Mouse (Mus musculus): ENCODE data around the gene Cd248. TPM values are rescaled to one million over a fixed set of nuclear protein-coding genes. Genes with fewer than 3 reads are reported as not detected.

Cd248 gene
- polyA plus RNA-seq, 1 experiment from 2014 or later = 64.3 TPM

GRCm38 (mm10) chr19:5069486-5069885 is 1.6 kb downstream of the Cd248 start:
- H3K4me1 ChIP-seq = peaks cover 52% of the 10 kb centered on the region
- no peak for ATAC-seq (ENCODE audit: insufficient number of reproducible peaks, insufficient read depth, low FRiP score, low TSS enrichment)
- peak overlapping the region; percentile 86 for H3K4me2 ChIP-seq (replicated peaks)
- no peaks in the 10 kb centered on the region for H3K9me3 ChIP-seq
- peak overlapping the region; percentile 97 for H3K27ac ChIP-seq
- 0 out of 2 replicates have a peak overlapping the region, but pooled peaks have one; percentile 81 for H3K9ac ChIP-seq
- H3K4me3 ChIP-seq = peak overlapping the region; percentile 59
- H3K36me3 ChIP-seq = no peaks in the 10 kb centered on the region
- 81% methylated on average over 5 of the region's 5 CpGs for WGBS
- peaks cover 10% of the 10 kb centered on the region for H3K27me3 ChIP-seq

- Histone ChIP-seq H3K36me3 (no peaks in the 10 kb centered on the region), H3K9me3 (no peaks in the 10 kb centered on the region), H3K27me3 (peaks cover 10% of the 10 kb centered on the region), H3K4me3 (peak overlapping the region; percentile 59), H3K4me2 (replicated peaks) (peak overlapping the region; percentile 86), H3K4me1 (peaks cover 47% of the 10 kb centered on the region), H3K9ac (no peak overlapping the region; the same call in 1 of the 2 replicates), H3K27ac (peak overlapping the region; percentile 97)
- 81% methylated on average over 7 of the region's 7 CpGs for WGBS
- no peak for ATAC-seq (ENCODE audit: insufficient number of reproducible peaks, insufficient read depth, low FRiP score, low TSS enrichment)
Observed at GRCm38 (mm10) chr19:5069978-5070377, 2.1 kb downstream of the Cd248 start.

- Histone ChIP-seq H3K4me2 (replicated peaks) (peak overlapping the region; percentile 86), H3K9ac (peak overlapping the region; percentile 43; the same call in 1 of the 2 replicates), H3K9me3 (no peaks in the 10 kb centered on the region), H3K36me3 (no peaks in the 10 kb centered on the region), H3K27me3 (peaks cover 10% of the 10 kb centered on the region), H3K4me1 (peaks cover 42% of the 10 kb centered on the region), H3K4me3 (peak overlapping the region; percentile 59), H3K27ac (peak overlapping the region; percentile 97)
- WGBS = 5% methylated on average over 11 of the region's 11 CpGs
- no peak for ATAC-seq (ENCODE audit: insufficient number of reproducible peaks, insufficient read depth, low FRiP score, low TSS enrichment)
Observed at GRCm38 (mm10) chr19:5071077-5071476, 3.2 kb downstream of the Cd248 start.

DNA sequence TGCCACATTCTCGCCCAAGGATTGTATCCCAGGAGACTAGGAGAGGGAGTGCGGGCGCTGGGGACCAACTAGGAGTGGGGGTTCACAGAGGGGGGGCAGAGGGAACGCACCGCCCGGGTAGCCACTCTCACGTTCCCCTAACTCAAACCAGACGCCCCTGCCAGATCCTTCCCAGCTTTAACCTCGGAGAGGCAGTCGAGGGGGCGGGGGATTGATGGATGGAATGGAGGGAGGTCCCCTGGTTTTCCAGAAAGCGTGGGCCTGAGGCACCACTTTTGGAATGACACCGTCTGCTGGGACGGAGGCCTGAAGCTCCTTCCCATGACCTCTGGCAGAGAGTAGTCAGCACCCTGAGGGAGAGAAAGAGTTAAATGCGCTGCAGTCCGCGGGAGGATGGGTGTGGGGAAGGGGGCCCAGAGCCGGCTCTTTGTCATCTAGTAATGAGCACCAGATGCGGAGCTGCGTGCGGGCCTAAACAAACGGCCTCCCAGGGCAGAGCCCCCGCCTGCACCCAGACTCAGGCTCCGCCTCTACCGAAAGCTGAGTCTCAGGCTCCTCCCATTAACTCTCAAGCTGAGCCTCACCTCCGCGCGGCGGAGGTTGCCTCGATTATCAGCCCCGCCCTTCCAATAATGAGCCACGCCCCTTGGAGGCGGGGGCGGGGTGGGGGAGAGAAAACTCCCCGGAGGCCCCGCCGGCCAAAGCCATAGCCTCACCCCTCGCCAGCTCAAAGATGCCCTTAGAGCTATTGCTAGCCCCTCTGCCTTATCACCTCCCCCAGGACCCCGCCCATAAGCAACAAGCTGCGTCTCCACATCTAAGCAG is 3.9 kb downstream of the Cd248 start:
- Histone ChIP-seq H3K27me3 (peaks cover 10% of the 10 kb centered on the region), H3K4me1 (peaks cover 39% of the 10 kb centered on the region), H3K4me2 (replicated peaks) (peak overlapping the region; percentile 86), H3K9me3 (no peaks in the 10 kb centered on the region), H3K27ac (peak overlapping the region; percentile 97), H3K9ac (peak overlapping the region; percentile 44), H3K36me3 (no peaks in the 10 kb centered on the region), H3K4me3 (peak overlapping the region; percentile 59)
- under 1% methylated on average over 40 of the region's 40 CpGs for WGBS
- peak; percentile 88 for ATAC-seq (ENCODE audit: insufficient number of reproducible peaks, insufficient read depth, low FRiP score, low TSS enrichment)

DNA sequence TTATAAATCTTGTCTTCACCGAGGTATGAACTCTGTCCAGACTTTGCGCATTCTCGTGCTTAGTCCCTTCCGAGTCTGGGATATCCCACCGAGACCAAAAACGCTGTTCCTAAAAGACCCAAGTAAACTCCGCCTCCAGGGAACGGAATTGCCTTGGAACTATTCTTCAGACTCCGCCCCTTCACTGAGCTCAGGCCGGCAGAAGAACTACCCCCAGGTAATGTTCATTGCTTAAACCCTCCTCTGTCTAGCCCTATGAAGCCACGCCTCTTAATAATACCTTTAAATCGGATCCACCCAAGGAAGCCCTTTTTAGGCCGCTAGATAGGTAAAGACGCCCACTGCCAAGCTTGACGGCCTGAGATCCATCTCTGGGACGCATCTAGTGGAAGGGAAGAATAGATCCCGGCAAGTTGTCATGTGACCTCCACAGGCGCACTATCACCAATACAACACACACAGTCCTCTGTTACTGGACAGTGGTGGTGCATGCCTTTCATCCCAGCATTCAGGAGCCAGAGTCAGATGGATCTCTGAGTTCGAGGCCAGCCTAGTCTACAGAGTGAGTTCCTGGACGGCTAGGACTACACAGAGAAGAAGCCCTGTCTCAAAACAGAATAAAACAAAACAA is 4.6 kb downstream of the Cd248 start:
- Histone ChIP-seq H3K9me3 (no peaks in the 10 kb centered on the region), H3K4me3 (peak overlapping the region; percentile 59), H3K4me2 (replicated peaks) (peak overlapping the region; percentile 86), H3K27ac (peak overlapping the region; percentile 97), H3K27me3 (peaks cover 10% of the 10 kb centered on the region), H3K36me3 (no peaks in the 10 kb centered on the region), H3K9ac (peak overlapping the region; percentile 44), H3K4me1 (peaks cover 31% of the 10 kb centered on the region)
- WGBS = 2% methylated on average over 20 of the region's 20 CpGs
- 0 out of 2 replicates have a peak, but pooled peaks have one; percentile 1 for ATAC-seq (ENCODE audit: insufficient number of reproducible peaks, insufficient read depth, low FRiP score, low TSS enrichment)

DNA sequence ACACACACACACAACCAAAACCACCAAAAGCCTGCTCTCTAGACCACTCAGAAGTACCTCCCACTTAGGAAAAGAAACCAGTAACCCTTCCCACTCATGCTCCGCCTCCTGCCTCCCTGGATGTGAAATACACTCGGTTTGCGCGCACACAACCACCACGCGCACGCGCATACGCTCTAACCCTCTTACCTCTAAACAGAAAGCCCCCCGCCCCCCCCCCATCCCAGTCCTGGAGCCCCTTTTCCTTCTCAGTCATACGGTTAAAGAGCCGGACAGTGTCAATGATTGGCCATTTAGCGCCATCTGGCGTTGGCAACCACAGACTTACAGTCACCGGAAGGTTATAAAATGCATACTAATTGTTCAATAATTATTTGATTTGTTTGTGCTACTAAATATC is 5.2 kb downstream of the Cd248 start:
- peak overlapping the region; percentile 86 for H3K4me2 ChIP-seq (replicated peaks)
- no peak overlapping the region for H3K9ac ChIP-seq
- H3K36me3 ChIP-seq = no peaks in the 10 kb centered on the region
- H3K4me1 ChIP-seq = peaks cover 29% of the 10 kb centered on the region
- H3K27ac ChIP-seq = peak overlapping the region; percentile 97
- H3K4me3 ChIP-seq = peak overlapping the region; percentile 59
- 0 out of 2 replicates have a peak, but pooled peaks have one; percentile 4 for ATAC-seq (ENCODE audit: insufficient number of reproducible peaks, insufficient read depth, low FRiP score, low TSS enrichment)
- H3K27me3 ChIP-seq = peaks cover 10% of the 10 kb centered on the region
- WGBS = 2% methylated on average over 15 of the region's 15 CpGs
- no peaks in the 10 kb centered on the region for H3K9me3 ChIP-seq

- peaks cover 12% of the 10 kb centered on the region for H3K27me3 ChIP-seq
- no peak overlapping the region for H3K27ac ChIP-seq
- no peaks in the 10 kb centered on the region for H3K36me3 ChIP-seq
- H3K9ac ChIP-seq = no peak overlapping the region
- H3K9me3 ChIP-seq = no peaks in the 10 kb centered on the region
- H3K4me3 ChIP-seq = peak overlapping the region; percentile 59; the same call in 1 of the 2 replicates
- WGBS = 44% methylated on average over 5 of the region's 5 CpGs
- H3K4me1 ChIP-seq = peaks cover 28% of the 10 kb centered on the region
- peak overlapping the region; percentile 86; the same call in 1 of the 2 replicates for H3K4me2 ChIP-seq (replicated peaks)
- ATAC-seq (ENCODE audit: insufficient number of reproducible peaks, insufficient read depth, low FRiP score, low TSS enrichment) = no peak
Observed at GRCm38 (mm10) chr19:5073518-5073917, 5.6 kb downstream of the Cd248 start.

DNA sequence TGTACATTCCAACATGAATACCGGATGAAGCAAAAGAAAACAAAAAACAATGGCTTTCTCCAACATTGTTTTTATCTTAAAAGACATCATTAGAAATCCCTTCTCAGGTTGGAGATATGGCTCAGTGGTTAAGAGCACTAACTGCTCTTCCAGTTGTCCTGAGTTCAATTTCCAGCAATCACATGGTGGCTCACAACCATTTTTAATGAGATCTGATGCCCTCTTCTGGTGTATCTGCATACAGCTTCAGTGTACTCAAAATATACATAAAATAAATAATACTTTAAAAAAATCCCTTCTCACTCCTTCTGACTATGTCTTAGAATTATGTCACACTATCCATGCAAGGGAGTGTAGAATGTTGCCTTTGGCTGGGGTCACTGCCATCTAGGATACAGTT is 11.4 kb downstream of the Cd248 start:
- H3K4me2 ChIP-seq (replicated peaks) = no peak overlapping the region
- H3K4me3 ChIP-seq = no peak overlapping the region
- no peaks in the 10 kb centered on the region for H3K4me1 ChIP-seq
- ATAC-seq (ENCODE audit: insufficient number of reproducible peaks, insufficient read depth, low FRiP score, low TSS enrichment) = no peak
- peaks cover 48% of the 10 kb centered on the region for H3K27me3 ChIP-seq
- H3K9me3 ChIP-seq = no peaks in the 10 kb centered on the region
- no peak overlapping the region for H3K9ac ChIP-seq
- H3K36me3 ChIP-seq = no peaks in the 10 kb centered on the region
- WGBS = 81% methylated on average over 1 of the region's 1 CpGs
- H3K27ac ChIP-seq = no peak overlapping the region

DNA sequence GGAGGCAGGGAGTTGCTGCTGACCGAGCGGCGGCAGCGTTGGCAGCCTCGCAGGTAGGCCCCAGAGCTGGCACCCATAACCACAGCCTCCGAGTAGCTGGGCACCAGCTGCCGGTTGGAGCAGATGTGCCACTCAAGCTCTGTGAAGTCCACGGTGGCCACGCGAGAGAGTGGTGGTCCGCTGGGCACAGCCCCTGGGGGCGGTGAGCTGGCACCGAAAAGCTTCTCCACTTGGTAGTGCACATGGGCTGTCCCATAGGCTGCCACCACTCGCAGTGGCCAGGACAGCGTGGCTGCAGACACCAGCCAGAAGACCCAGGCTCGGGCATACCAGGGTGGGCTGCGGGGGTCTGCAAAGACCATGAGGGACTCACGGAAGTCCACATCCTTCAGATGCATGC is 14.1 kb downstream of the Cd248 start:
- peaks cover 71% of the 10 kb centered on the region for H3K27me3 ChIP-seq
- no peak overlapping the region for H3K9ac ChIP-seq
- no peaks in the 10 kb centered on the region for H3K9me3 ChIP-seq
- ATAC-seq (ENCODE audit: insufficient number of reproducible peaks, insufficient read depth, low FRiP score, low TSS enrichment) = no peak
- peaks cover 10% of the 10 kb centered on the region for H3K4me1 ChIP-seq
- no peaks in the 10 kb centered on the region for H3K36me3 ChIP-seq
- 64% methylated on average over 18 of the region's 18 CpGs for WGBS
- H3K4me2 ChIP-seq (replicated peaks) = no peak overlapping the region
- H3K4me3 ChIP-seq = no peak overlapping the region
- H3K27ac ChIP-seq = no peak overlapping the region

DNA sequence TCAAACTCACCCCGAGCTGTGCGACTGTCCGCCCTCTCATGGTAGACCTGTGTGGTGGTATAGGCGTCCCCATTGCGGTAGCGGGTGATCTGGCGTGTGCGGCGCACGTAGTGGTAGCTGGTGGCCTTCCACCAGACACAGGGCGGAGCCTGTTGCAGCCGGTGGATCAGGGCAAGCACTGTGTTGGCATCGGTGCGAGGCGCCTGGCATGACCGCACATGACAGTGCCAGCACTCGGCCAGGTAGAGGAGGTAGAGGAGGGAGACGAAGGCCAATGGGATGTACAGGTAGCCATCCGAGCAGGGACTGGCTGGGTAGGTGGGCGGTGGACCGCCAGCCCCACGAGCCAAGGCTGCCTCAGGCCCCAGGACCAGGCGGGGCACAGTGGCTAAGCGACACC is 14.7 kb downstream of the Cd248 start:
- Histone ChIP-seq H3K27ac (no peak overlapping the region), H3K36me3 (no peaks in the 10 kb centered on the region), H3K4me3 (no peak overlapping the region), H3K9ac (no peak overlapping the region), H3K4me2 (replicated peaks) (no peak overlapping the region), H3K4me1 (peaks cover 14% of the 10 kb centered on the region), H3K27me3 (peaks cover 71% of the 10 kb centered on the region), H3K9me3 (no peaks in the 10 kb centered on the region)
- 66% methylated on average over 24 of the region's 24 CpGs for WGBS
- no peak for ATAC-seq (ENCODE audit: insufficient number of reproducible peaks, insufficient read depth, low FRiP score, low TSS enrichment)

DNA sequence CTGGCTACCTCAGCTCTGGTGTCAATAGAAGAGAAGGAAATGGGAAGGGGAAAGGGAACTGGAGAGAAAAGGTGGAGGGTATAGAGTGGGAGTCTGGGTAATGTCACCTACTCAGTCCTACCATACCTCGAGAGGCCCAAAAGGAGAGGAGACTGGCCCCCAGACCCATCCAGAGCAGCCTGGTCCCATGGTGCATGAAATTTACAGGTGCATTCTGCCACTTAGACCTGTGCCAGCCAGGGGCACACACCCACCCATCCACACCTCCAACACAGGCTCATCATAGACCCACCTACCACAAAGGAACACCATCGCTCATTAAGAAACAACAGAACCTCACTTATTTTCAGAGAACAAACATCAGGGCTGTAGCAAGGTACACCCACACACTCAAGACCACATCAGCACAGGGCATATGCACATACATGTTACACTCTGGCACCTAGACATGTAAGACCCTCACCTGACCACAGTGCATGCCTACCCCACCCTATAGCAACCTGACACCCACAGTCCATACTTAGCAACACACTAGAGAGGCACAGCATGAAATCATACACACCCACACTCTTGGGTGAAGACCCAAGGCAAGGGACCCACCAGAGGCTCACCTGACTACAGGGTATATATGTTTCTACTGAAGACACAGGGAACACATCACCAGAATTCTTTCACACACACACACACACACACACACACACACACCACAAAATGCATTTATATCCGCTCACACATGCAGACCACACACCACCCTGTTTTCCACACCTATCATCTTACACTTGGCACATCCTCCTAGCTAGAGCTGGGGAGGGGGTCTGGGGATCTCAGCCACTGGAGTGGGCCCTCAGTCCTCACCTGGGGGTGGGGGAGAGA is 16.3 kb downstream of the Cd248 start:
- no peaks in the 10 kb centered on the region for H3K36me3 ChIP-seq
- H3K27me3 ChIP-seq = peaks cover 68% of the 10 kb centered on the region
- H3K9ac ChIP-seq = no peak overlapping the region
- 74% methylated on average over 3 of the region's 3 CpGs for WGBS
- no peaks in the 10 kb centered on the region for H3K9me3 ChIP-seq
- H3K4me1 ChIP-seq = peaks cover 20% of the 10 kb centered on the region
- H3K4me3 ChIP-seq = peak overlapping the region; percentile 45
- H3K4me2 ChIP-seq (replicated peaks) = peak overlapping the region; percentile 83; the same call in 1 of the 2 replicates
- H3K27ac ChIP-seq = no peak overlapping the region
- no peak for ATAC-seq (ENCODE audit: insufficient number of reproducible peaks, insufficient read depth, low FRiP score, low TSS enrichment)
